Mouse (Mus musculus): Measurements from ENCODE around the gene Vwa3a.

DNA sequence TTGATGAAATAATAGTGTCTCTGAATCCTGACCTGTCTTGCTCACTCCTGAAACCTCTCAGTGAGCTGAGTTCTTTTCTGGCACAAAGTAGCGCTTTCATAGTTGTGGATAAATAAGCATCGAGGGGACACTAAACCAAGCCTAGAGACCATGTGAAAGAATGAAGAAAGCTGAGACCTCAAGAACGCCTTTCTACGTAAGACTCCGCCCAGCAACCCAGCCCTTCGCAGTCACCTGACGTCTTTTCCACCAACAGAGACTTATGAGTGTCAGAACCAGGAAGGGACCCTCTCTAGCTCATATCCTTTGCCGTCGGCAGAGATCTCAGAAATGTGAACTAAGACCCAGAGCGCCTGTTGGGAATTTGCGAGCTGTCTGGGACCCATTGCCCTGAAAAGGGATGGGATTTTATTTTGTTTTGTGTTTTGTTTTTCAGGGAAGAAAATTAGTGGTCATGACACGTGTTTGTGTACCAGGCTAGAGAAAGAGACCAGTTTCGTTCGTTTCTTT, 95.8 kb downstream of the Vwa3a start:
- TF ChIP-seq CTCF (IDR thresholded peaks at IDR 0.05; ENCODE audit: low read depth) (no peak), EP300 (IDR thresholded peaks at IDR 0.05; ENCODE audit: low read depth) (no peak)

Measured in liver, postnatal 0 days (tissue).